Mouse (Mus musculus): ENCODE data around the gene Sfxn2. TPM values are rescaled to one million over a fixed set of nuclear protein-coding genes. Genes with fewer than 3 reads are reported as not detected.

Gene Sfxn2
- polyA plus RNA-seq, 1 experiment, result 3.8 TPM

GRCm38 (mm10) chr19:46643236-46643635 is 70.1 kb downstream of the Sfxn2 start:
- Histone ChIP-seq H3K4me1 (ENCODE audit: control insufficient read depth, insufficient read depth, insufficient read length, low read length) (peaks cover 60% of the 10 kb centered on the region), H3K4me3 (ENCODE audit: insufficient read depth, low read depth, low read length) (no peak overlapping the region), H3K27ac (replicated peaks; ENCODE audit: low read depth, low read length) (peak overlapping the region; percentile 87)

DNA sequence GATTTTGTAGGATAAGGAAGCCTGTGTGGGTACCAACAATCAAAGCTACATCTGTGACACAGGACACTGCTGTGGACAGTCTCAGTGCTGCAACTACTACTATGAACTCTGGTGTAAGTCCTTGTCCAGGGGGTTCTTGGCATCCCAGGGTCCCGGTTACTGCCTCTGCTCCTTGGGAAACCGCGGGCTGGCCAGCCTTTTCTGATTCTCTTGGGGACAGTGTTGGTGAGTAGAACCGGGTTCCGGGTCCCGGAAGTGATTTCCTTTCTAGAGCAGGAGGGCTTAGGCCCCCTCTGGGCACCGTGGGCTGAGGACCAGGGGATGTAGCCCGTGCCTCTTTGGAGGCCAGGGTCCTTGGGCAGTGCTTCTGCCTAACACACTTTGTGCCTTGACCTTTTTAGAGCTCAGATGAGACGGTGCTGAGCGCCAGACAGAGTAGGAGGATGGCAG is 71.2 kb downstream of the Sfxn2 start:
- peaks cover 58% of the 10 kb centered on the region for H3K4me1 ChIP-seq (ENCODE audit: control insufficient read depth, insufficient read depth, insufficient read length, low read length)
- 0 out of 2 replicates have a peak overlapping the region, but pooled peaks have one; percentile 0 for H3K4me3 ChIP-seq (ENCODE audit: insufficient read depth, low read depth, low read length)
- H3K27ac ChIP-seq (replicated peaks; ENCODE audit: low read depth, low read length), result peak overlapping the region; percentile 87

DNA sequence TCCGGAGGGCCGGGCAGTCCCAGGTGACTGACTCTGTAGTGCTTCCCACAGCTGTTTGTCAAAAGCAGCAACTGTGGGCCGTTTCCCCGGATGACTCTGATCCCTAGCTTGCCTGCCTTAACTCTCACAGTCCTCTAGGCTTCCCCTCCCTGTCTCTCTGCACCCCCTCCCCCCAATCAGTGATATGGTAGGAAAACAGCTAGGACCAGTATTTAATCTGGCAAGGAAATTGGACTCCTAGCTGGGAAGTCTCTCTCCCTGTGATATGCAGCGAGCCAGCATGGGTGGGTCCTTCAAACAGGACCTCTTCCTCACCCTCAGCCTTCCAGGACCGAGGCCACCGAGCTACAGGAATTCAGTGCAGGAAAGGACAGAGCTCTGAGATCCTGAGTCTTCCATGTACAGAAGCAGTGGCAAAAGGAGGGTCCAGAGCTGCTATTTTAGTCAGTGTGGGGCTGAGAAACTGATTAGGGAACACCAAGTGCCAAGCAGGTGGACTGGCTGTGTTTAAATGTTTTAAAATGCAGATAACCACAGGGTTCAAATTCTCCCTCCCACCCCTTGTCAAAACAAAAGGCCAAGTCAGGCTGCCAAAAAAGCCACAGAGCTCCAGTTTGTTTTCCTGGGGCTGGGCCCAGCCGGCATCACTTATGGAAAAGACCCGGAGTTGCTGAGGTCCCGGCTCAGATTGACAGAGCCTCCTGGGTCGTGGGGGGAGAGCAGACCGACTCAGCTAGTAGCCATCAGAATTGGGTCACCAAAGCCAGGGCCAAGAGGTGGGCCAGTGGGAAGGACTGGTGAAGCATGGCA is 71.8 kb downstream of the Sfxn2 start:
- H3K27ac ChIP-seq (replicated peaks; ENCODE audit: low read depth, low read length), result peak overlapping the region; percentile 87
- H3K4me1 ChIP-seq (ENCODE audit: control insufficient read depth, insufficient read depth, insufficient read length, low read length), result peaks cover 57% of the 10 kb centered on the region
- 0 out of 2 replicates have a peak overlapping the region, but pooled peaks have one; percentile 0 for H3K4me3 ChIP-seq (ENCODE audit: insufficient read depth, low read depth, low read length)

- Histone ChIP-seq H3K27ac (replicated peaks; ENCODE audit: low read depth, low read length) (peak overlapping the region; percentile 87), H3K4me1 (ENCODE audit: control insufficient read depth, insufficient read depth, insufficient read length, low read length) (peaks cover 49% of the 10 kb centered on the region), H3K4me3 (ENCODE audit: insufficient read depth, low read depth, low read length) (peak overlapping the region; percentile 42)
Measured at GRCm38 (mm10) chr19:46646041-46646481, 72.9 kb downstream of the Sfxn2 start.

- no peak overlapping the region for H3K27ac ChIP-seq (replicated peaks; ENCODE audit: low read depth, low read length)
- peaks cover 39% of the 10 kb centered on the region for H3K4me1 ChIP-seq (ENCODE audit: control insufficient read depth, insufficient read depth, insufficient read length, low read length)
- H3K4me3 ChIP-seq (ENCODE audit: insufficient read depth, low read depth, low read length), result no peak overlapping the region
Measured at GRCm38 (mm10) chr19:46647254-46647653, 74.1 kb downstream of the Sfxn2 start.

Other genes starting within 250 kb of the Sfxn2 start
- gene Psd, start 246.2 kb upstream of the Sfxn2 start, polyA plus RNA-seq (2012; ENCODE audit: insufficient read depth, insufficient read length, missing spikeins), result 1.4 TPM in 1 of 2 replicates, not detected in the other
- gene Fbxl15, start 245.2 kb upstream of the Sfxn2 start, polyA plus RNA-seq (2012; ENCODE audit: insufficient read depth, insufficient read length, missing spikeins), result 5.9 and 8.9 TPM in 2 replicates
- gene Cuedc2, start 234.7 kb upstream of the Sfxn2 start, polyA plus RNA-seq (2012; ENCODE audit: insufficient read depth, insufficient read length, missing spikeins), result 61.9 and 67.2 TPM in 2 replicates
- gene Mfsd13a, start 232.2 kb upstream of the Sfxn2 start, polyA plus RNA-seq (2012; ENCODE audit: insufficient read depth, insufficient read length, missing spikeins), result 1.0 and 2.6 TPM in 2 replicates
- gene 2310034G01Rik, start 223.1 kb upstream of the Sfxn2 start, polyA plus RNA-seq (2012; ENCODE audit: insufficient read depth, insufficient read length, missing spikeins), result not detected in 2 replicates
- 63.5 and 78.7 TPM in 2 replicates for gene Actr1a, start 177.6 kb upstream of the Sfxn2 start, polyA plus RNA-seq (2012; ENCODE audit: insufficient read depth, insufficient read length, missing spikeins)
- 6.8 and 6.9 TPM in 2 replicates for gene Sufu, start 176.5 kb upstream of the Sfxn2 start, polyA plus RNA-seq (2012; ENCODE audit: insufficient read depth, insufficient read length, missing spikeins)
- 12.4 and 17.4 TPM in 2 replicates for gene Trim8, start 71.7 kb upstream of the Sfxn2 start, polyA plus RNA-seq (2012; ENCODE audit: insufficient read depth, insufficient read length, missing spikeins)
- 44.9 and 58.1 TPM in 2 replicates for gene Arl3, start 167 bp upstream of the Sfxn2 start, polyA plus RNA-seq (2012; ENCODE audit: insufficient read depth, insufficient read length, missing spikeins)
- 18.9 and 24.4 TPM in 2 replicates for gene Wbp1l, start 25.7 kb downstream of the Sfxn2 start, polyA plus RNA-seq (2012; ENCODE audit: insufficient read depth, insufficient read length, missing spikeins)
- gene Cyp17a1, start 99.8 kb downstream of the Sfxn2 start, polyA plus RNA-seq (2012; ENCODE audit: insufficient read depth, insufficient read length, missing spikeins), result not detected in 2 replicates
- 20.4 and 24.7 TPM in 2 replicates for gene Borcs7, start 116.5 kb downstream of the Sfxn2 start, polyA plus RNA-seq (2012; ENCODE audit: insufficient read depth, insufficient read length, missing spikeins)
- gene As3mt, start 134.1 kb downstream of the Sfxn2 start, polyA plus RNA-seq (2012; ENCODE audit: insufficient read depth, insufficient read length, missing spikeins), result 10.1 and 13.3 TPM in 2 replicates
- 27.5 and 28.7 TPM in 2 replicates for gene Cnnm2, start 188.2 kb downstream of the Sfxn2 start, polyA plus RNA-seq (2012; ENCODE audit: insufficient read depth, insufficient read length, missing spikeins)

Data from brown adipose tissue, adult 24 weeks (tissue).